Mouse (Mus musculus) heart, adult 2 months (tissue): Measurements from ENCODE around the gene Olfr1512.

Experiments
- CTCF ChIP-seq: fragments of 200-600 bp; IDR thresholded peaks from 2 replicates; pipeline ENCODE4 v1.8.1; 2022; ENCODE audit warnings: antibody characterized with exemption, mild to moderate bottlenecking, moderate library complexity
- EP300 ChIP-seq: fragments of 200-500 bp; IDR thresholded peaks from 2 replicates; pipeline ENCODE4 v1.6.1; 2011; ENCODE audit warnings: low read depth, low read length, control low read depth; ENCODE audit not compliant: insufficient read depth
- POLR2A ChIP-seq: fragments of 200-500 bp; IDR thresholded peaks from 2 replicates; pipeline ENCODE4 v1.6.1; 2011; ENCODE audit warnings: mild to moderate bottlenecking, low read depth, low read length, control low read depth; ENCODE audit not compliant: insufficient read depth

DNA sequence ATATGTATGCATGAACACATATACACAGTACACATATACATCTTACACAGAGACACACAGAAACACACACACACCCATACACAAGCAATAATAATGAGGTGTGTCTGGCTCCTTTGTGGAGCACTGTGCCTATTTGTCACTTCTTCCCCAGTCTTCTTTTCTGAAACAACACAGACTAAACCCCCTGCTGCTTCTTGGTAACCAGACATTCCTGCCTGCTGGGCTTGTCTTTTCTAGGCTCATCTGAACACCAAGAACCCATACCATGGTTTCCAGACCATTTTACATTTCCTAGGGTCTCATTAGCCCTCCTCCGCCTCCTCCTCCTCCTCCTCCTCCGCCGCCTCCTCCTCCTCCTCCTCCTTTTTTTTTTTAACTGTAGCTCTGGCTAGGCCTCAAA lies 46.8 kb downstream of the Olfr1512 start:
- TF ChIP-seq POLR2A: no peak
- TF ChIP-seq CTCF: no peak
- TF ChIP-seq EP300: no peak
